Mouse (Mus musculus) forebrain, embryonic 14.5 days (tissue): ENCODE measurements around the gene Pigx. TPM values are rescaled to one million over a fixed set of nuclear protein-coding genes. Genes with fewer than 3 reads are reported as not detected.
"Not testable (repeated sequence)": the region's sequence is repeated elsewhere in the genome, so short reads cannot be mapped to it uniquely, and the experiment has no call there.

Source experiments
- ATAC-seq: fragments of 200-750 bp; cut with Nextera tagmentation; 2 replicates; pipeline ENCODE4 v1.8.0; 2017; ENCODE audit warnings: mild to moderate bottlenecking, moderate library complexity
- DNase-seq: peaks from one replicate; pipeline ENCODE4 v3.0.0-alpha.2; 2015; ENCODE audit warnings: low spot score
- H3K27ac ChIP-seq: fragments of 300-500 bp; sonication (generic); 2 replicates; pipeline ENCODE4 v1.5.1; 2014; ENCODE audit warnings: low read depth, mild to moderate bottlenecking, control low read depth, low read length, moderate library complexity
- H3K27me3 ChIP-seq: fragments of 300-500 bp; sonication (generic); replicated peaks from 2 replicates; pipeline ENCODE4 v1.6.1; 2014; ENCODE audit warnings: low read length, control low read depth, mixed read lengths; ENCODE audit not compliant: control insufficient read depth, insufficient read depth
- H3K36me3 ChIP-seq: fragments of 300-500 bp; sonication (generic); 2 replicates; pipeline ENCODE4 v1.6.1; 2014; ENCODE audit warnings: low read length, control low read depth; ENCODE audit not compliant: control insufficient read depth, insufficient read depth
- H3K4me1 ChIP-seq: fragments of 300-500 bp; sonication (generic); 2 replicates; pipeline ENCODE4 v1.6.1; 2014; ENCODE audit warnings: antibody characterized with exemption, low read length, control low read depth; ENCODE audit not compliant: control insufficient read depth, insufficient read depth
- H3K4me2 ChIP-seq: fragments of 300-500 bp; sonication (generic); 2 replicates; pipeline ENCODE4 v1.6.1; 2014; ENCODE audit warnings: mild to moderate bottlenecking, control low read depth, low read length
- H3K4me3 ChIP-seq: fragments of 300-500 bp; sonication (generic); 2 replicates; pipeline ENCODE4 v1.5.1; 2014; ENCODE audit warnings: low read depth, low read length, control low read depth
- H3K9ac ChIP-seq: fragments of 300-500 bp; sonication (generic); 2 replicates; pipeline ENCODE4 v1.6.1; 2014; ENCODE audit warnings: mild to moderate bottlenecking, low read length, control low read depth, moderate library complexity
- H3K9me3 ChIP-seq: fragments of 300-500 bp; sonication (generic); replicated peaks from 2 replicates; pipeline ENCODE4 v1.6.1; 2016; ENCODE audit warnings: low read length, control low read depth, mixed read lengths; ENCODE audit not compliant: control insufficient read depth
- WGBS: fragments of 180-500 bp; shearing (Covaris S2); extraction: QIAGEN DNeasy Blood & Tissue Kit; methylation state at CpG from one replicate; pipeline ENCODE4 v1.1.7; 2014; 5-methylcytosine and 5-hydroxymethylcytosine counted together
- polyA plus RNA-seq: library from polyadenylated mRNA; unstranded; fragments of >200 nt; fragmentation: Nextera tagmentation; extraction: Ambion mirVana; gene quantifications from 2 replicates; pipeline ENCODE4 v1.2.1, GENCODE M21; 2014

The Pigx gene
- polyA plus RNA-seq, 1 experiment from 2014 or later, result 159 TPM

DNA sequence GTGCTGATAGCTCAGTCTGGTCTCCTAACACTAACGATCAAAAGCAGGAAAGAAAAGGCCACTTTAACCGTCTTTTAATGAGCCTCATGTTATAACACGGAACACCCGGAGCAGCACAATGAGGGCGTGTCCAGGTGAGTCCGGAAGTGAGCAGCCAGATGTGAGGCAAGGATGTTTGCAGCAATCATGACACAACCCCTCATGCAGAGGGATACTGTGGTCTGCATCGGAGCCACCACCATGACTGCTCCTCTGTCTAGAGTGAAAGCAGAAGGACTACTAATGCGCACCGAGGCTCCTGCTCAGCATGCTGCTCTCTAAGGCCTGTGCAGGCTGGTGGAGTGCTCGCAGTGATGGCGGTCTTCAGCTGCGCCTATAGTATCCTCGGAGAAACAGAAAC, 2.8 kb upstream of the Pigx start:
- H3K27ac ChIP-seq, result no peak overlapping the region
- H3K9me3 ChIP-seq, result no peaks in the 10 kb centered on the region
- H3K4me3 ChIP-seq, result no peak overlapping the region
- no peaks in the 10 kb centered on the region for H3K27me3 ChIP-seq
- peaks cover 23% of the 10 kb centered on the region for H3K36me3 ChIP-seq
- DNase-seq, result no peak
- no peak overlapping the region for H3K9ac ChIP-seq
- 85% methylated on average over 13 of the region's 13 CpGs for WGBS
- no peak for ATAC-seq
- peaks cover 10% of the 10 kb centered on the region for H3K4me1 ChIP-seq
- no peak overlapping the region for H3K4me2 ChIP-seq

DNA sequence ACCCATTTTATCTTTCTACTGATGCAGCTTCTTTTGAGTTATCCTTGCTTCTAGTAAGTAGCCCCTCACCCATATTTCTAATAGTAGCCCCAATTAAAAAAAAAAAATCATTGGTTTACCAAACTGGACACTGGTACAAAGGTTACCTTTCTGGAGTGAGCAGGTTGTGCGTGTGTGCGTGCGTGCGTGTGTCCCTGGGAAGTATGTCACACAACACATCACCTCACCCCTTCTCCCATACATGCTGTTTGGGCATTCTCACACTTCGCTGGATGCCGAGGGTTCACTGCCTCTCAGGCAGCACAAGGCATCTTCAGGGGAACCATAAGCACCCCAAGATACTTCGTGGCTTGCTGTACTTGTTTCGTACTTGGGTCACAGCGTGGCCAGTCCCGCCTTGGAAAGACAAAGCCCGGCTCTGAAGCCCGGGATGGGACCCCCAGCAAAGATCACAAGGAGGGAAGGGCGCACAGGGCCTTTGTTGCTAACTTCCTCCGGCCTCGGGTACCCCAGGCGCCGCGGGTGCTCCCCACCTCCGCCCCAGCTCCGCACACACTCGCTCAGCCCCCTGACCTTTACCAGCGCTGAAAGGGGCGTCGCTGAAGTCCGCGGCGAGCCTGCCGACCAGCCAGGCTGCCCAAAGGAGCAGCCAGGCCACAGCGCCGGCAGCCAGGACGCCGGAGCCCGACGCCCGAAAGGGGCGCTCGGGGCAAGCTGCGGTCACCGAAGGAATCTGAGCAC, 473 bp downstream of the Pigx start:
- H3K36me3 ChIP-seq, result peaks cover 22% of the 10 kb centered on the region
- no peaks in the 10 kb centered on the region for H3K9me3 ChIP-seq
- peaks cover 10% of the 10 kb centered on the region for H3K4me1 ChIP-seq
- H3K9ac ChIP-seq, result peak overlapping the region; percentile 96
- peak overlapping the region; percentile 71; the same call in 1 of the 2 replicates for H3K27ac ChIP-seq
- peak; percentile 35 for DNase-seq
- under 1% methylated on average over 39 of the region's 39 CpGs for WGBS
- no peaks in the 10 kb centered on the region for H3K27me3 ChIP-seq
- peak; percentile 71 for ATAC-seq
- peak overlapping the region; percentile 95 for H3K4me3 ChIP-seq
- H3K4me2 ChIP-seq, result peak overlapping the region; percentile 84

DNA sequence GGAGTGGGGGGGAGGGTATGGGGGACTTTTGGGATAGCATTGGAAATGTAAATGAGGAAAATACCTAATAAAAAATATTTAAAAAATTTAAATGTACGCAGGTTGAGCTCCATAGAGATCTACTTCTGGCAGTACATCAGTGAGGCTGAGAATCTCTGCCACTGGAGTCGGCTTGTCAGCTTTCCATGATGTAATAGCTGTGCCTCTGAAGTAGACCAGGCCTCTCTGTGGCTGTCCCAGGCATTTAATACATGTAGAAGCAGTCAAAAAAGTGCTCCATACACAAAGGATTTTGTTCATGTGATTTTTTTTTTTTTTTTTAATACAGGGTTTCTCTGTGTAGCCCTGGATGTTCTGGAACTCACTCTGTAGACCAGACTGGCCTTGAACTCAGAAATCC, 1.8 kb downstream of the Pigx start:
- 89% methylated on average over 2 of the region's 2 CpGs for WGBS
- DNase-seq, result not testable (repeated sequence)

DNA sequence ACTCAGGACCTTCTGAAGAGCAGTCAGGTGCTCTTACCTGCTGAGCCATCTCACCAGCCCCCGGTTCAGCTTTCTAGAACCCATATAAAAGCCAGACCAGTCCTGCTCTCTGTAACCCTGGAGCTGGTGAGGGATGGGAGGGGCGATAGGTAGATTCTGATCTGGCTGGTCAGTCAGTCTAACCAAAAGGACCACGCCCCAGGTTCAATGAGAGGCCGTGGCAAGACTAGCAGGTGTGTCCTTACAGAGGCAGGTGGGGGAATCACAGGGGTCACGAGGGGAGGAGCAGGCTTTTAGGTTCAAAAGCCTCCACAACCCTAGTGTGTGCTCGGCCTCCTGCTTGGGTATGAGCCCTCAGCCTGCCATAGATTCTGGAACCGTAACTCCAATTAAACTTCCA, 8.1 kb downstream of the Pigx start:
- no peak overlapping the region for H3K4me2 ChIP-seq
- 98% methylated on average over 7 of the region's 7 CpGs for WGBS
- DNase-seq (no peak), ATAC-seq (no peak)
- H3K36me3 ChIP-seq, result peaks cover 74% of the 10 kb centered on the region
- no peak overlapping the region for H3K27ac ChIP-seq
- no peaks in the 10 kb centered on the region for H3K9me3 ChIP-seq
- no peak overlapping the region for H3K4me3 ChIP-seq
- no peak overlapping the region for H3K9ac ChIP-seq
- H3K4me1 ChIP-seq, result no peaks in the 10 kb centered on the region
- H3K27me3 ChIP-seq, result no peaks in the 10 kb centered on the region

More for the DNA sequence above, 1.8 kb downstream of the Pigx start:
- H3K9ac ChIP-seq, H3K9me3 ChIP-seq, H3K27me3 ChIP-seq, H3K27ac ChIP-seq, H3K4me3 ChIP-seq, H3K4me1 ChIP-seq, H3K4me2 ChIP-seq, ATAC-seq: not testable (repeated sequence)
- peaks cover 14% of the 10 kb centered on the region for H3K36me3 ChIP-seq

DNA sequence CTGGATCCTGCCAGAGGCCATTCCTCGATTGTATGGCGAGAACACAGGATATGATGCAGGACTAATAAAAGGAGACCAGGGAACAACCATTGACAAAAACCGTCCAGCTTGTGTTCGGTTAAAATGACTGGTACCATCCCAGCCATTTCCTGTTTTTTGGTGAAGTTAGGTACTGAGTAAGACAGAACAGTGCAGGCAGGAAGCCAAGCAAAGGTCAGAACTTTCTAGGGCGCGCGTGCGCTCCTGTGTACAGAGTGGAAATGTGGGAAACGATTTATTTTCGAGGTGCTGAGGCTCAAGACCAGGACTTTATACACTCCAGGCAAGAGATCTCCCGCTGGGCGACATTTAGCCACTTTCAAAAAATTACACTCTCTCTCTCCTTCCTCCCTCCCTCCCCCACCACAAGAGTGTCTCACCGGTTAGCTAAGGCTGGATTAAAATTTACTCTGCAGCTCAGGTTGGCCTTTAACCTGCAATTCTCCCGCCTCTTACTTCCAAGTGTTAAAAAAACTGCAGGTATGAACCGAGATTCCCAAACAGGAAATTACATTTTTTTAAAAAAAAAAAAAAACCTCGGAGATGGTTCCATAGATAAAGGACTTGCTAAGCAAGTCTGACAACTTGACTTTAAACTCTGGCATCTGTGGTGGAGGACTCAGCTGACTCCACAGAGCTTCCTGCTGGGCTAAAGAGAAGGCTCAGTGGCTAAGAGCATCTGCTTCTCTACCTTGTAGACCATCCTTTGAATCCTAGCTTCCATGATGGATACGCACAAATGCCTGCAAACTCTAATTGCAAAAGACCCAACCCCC, 11.7 kb downstream of the Pigx start:
- Histone ChIP-seq H3K4me2 (no peak overlapping the region), H3K9ac (no peak overlapping the region), H3K4me1 (no peaks in the 10 kb centered on the region), H3K27me3 (no peaks in the 10 kb centered on the region), H3K27ac (no peak overlapping the region), H3K36me3 (peaks cover 90% of the 10 kb centered on the region), H3K4me3 (no peak overlapping the region), H3K9me3 (no peaks in the 10 kb centered on the region)
- ATAC-seq, result no peak
- WGBS, result 90% methylated on average over 17 of the region's 17 CpGs
- no peak for DNase-seq

DNA sequence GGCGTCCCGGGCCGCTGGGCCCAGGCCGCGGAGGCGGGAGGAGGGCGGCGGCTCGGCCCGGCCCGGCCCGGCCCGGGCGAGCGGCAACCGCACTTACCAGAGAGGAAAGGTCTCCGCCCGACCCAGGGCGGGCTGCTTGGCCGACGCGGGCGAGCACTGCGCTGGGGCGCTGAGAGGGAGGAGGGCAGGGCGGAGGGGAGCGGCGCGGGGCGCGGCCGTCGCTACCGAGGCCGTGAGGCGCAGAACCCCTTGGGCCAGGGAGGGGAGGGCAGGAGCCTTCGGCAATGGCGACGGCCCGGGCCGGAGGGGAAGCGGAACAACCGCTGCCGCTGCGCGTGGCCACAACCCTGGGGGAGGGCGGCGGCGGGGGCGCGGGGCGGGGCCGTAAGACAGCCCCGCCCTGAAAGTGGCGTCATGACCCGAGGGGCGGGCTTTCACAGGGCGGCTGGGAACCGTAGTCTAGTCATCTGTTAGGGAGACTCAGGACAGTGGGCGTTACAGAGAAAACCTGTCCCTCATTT, 20.5 kb downstream of the Pigx start, which contains the start of gene Pak2:
Gene Pak2 (minus strand): TSS at position 352 of the 521 bp plus-strand sequence.
- 2% methylated on average over 48 of the region's 60 CpGs for WGBS

DNA sequence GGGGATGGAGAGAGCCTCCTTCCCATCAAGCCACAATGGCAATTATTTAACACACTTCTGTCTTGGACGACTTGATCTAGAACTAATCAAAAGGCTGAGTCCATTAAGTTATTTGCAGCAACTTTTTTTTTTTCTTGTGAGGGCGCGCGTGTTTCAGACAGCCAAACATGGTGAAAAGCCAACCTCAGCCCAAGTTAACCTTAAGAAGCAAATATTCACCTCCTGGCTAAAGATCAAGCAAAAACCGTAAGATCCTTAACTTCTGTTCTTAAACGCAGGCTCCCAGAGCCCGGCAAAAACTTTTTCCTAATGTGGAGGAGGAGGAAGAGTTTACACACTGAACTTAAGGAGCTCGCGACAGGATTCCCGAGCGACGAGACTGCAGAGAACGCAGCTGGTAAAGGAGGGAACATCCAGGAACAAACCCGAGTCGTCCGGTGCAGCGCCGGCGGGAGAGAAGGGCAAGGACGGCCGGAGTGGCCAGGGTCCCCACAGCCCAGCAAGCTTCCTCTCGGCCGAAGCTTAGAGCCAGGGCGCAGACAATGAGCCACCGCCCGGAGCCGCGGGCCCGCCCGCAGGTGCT, 21.0 kb downstream of the Pigx start:
- Histone ChIP-seq H3K36me3 (peaks cover 9% of the 10 kb centered on the region), H3K27ac (peak overlapping the region; percentile 94), H3K27me3 (no peaks in the 10 kb centered on the region), H3K4me3 (peak overlapping the region; percentile 96), H3K4me1 (peaks cover 14% of the 10 kb centered on the region; the same call in 1 of the 2 replicates), H3K4me2 (peak overlapping the region; percentile 77), H3K9me3 (no peaks in the 10 kb centered on the region), H3K9ac (peak overlapping the region; percentile 95)
- DNase-seq (peak; percentile 46), ATAC-seq (no peak)
- 0% methylated on average over 30 of the region's 30 CpGs for WGBS

More for the DNA sequence above, 20.5 kb downstream of the Pigx start, which contains the start of gene Pak2:
- peak within 1 kb of the TSS; percentile 94 for H3K27ac ChIP-seq
- H3K9me3 ChIP-seq, result no peaks in the 10 kb centered on the region
- ATAC-seq, result peak; percentile 98
- peak within 1 kb of the TSS; percentile 96 for H3K4me3 ChIP-seq
- H3K4me2 ChIP-seq, result peak within 1 kb of the TSS; percentile 77
- peaks cover 12% of the 10 kb centered on the region for H3K36me3 ChIP-seq
- peaks cover 14% of the 10 kb centered on the region; the same call in 1 of the 2 replicates for H3K4me1 ChIP-seq
- H3K27me3 ChIP-seq, result no peaks in the 10 kb centered on the region
- peak; percentile 92 for DNase-seq
- H3K9ac ChIP-seq, result peak within 1 kb of the TSS; percentile 95

DNA sequence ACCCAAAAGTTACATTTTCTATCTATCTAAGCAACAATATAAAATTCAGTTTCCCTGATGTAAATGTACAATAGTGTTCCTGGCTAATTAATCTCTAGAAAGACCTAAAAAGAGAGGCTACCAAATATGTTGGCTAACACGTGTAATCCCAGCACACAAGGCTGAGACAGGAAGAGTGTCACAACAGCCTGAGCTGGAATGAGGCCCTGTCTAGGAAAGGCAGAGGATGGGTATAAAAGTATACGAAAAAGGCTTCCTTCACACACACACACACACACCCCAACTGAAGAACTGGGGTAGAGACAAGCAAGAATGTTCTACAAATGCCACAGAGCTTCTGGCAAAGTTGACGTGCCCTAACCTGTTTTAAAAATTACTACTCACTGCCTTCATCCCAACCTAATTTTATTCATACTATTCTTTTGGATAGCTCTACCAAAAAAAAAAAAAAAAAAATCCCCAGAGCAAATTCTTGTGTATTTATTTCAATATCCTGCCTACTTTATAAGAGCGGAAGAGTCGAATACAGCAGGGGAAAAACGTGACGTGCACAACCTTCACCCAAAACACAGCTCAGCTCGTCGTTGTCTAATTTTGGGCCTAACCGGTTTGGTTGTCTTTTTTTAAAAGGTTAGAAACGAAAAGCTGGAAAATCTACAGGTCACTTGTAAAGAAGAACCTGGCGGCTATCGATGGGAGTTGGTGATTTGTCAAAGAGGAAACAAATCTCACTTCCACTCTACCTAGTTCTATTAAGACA, 21.7 kb downstream of the Pigx start:
- Histone ChIP-seq H3K27me3 (no peaks in the 10 kb centered on the region), H3K9me3 (no peaks in the 10 kb centered on the region), H3K4me1 (peaks cover 14% of the 10 kb centered on the region; the same call in 1 of the 2 replicates), H3K9ac (peak overlapping the region; percentile 95), H3K4me3 (peak overlapping the region; percentile 96), H3K4me2 (peak overlapping the region; percentile 77), H3K27ac (no peak overlapping the region), H3K36me3 (peaks cover 7% of the 10 kb centered on the region; the same call in 1 of the 2 replicates)
- WGBS, result 6% methylated on average over 13 of the region's 13 CpGs
- DNase-seq, result no peak
- ATAC-seq, result no peak
